In the genomic region with DNA sequence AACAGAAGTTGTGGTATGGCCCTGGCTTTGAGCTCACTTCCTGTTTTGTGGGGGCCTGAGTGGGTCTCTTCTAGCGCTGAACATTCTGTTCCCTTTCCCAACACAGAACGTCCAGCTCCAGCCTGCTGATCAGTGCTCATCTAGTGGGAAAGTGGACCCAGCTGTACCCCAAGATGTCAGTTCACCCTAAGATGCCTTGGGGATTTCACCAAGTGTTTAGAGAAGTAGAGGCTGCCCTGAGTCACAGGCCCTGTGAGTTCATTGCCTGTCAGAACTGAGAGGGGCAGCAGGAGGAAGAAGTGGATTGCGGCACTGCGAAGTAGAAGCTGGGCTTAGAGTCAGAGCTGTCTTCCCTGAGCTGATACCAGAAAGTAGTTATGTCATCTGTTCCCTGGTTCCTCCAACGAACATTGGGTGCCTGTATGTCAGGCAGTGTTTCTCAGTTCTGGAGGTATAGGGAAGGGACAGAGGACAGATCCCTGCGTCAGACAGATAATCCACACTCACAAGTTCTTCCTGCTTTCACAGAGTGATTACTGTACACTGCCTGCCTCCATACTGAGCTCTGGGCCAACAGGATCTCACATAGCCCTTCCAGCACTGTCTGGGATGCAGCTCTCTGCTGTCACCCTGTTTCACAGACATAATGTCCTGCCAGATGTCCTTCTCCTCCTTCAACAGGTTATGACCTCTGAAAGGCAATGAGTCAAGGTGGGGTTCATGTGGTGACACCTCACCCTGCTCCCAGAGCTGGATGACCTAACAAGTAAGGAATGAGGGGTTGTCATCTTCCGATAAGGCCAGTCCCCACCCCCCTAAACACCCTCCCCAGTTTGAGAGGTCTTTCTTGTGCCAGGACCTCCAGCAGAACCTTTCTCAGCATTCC, we compare ENCODE assay signal across 11 mouse cellular contexts. TPM values are rescaled to one million over a fixed set of nuclear protein-coding genes. Genes with fewer than 3 reads are reported as not detected.
DNase-seq lines count a peak whose midpoint lies in the region; ATAC-seq and TF ChIP-seq lines count a peak whose summit lies in the region.
"Had no signal": no experiment of that assay in that cellular context is flagged by ENCODE, and none has a peak within 500 bp of the region (broad histone marks: within the 10 kb centered on the region; RNA-seq: fewer than 3 reads in every experiment).

No protein-coding gene starts in this region.

- WGBS in midbrain, embryonic 11.5 days = 80% methylated on average over 7 of the region's 7 CpGs
- 85% methylated on average over 7 of the region's 7 CpGs for WGBS in midbrain, postnatal 0 days
- 58% methylated on average over 7 of the region's 7 CpGs for WGBS in heart, adult 2 months
- WGBS in liver, embryonic 13.5 days (ENCODE audit: insufficient replicate concordance) = 24% methylated on average over 7 of the region's 7 CpGs

- H3K27me3 ChIP-seq in midbrain, embryonic 11.5 days (ENCODE audit: control insufficient read depth, insufficient read depth, low read length) = no peaks in the 10 kb centered on the region
- no peaks in the 10 kb centered on the region for H3K27me3 ChIP-seq in midbrain, postnatal 0 days (ENCODE audit: insufficient read depth, low read length)
- no peaks in the 10 kb centered on the region for H3K27me3 ChIP-seq in heart, adult 2 months (ENCODE audit: control insufficient read depth, insufficient read depth, low read length)
- H3K27me3 ChIP-seq in liver, embryonic 13.5 days = peaks cover 2% of the 10 kb centered on the region; the same call in 1 of the 2 replicates
- peaks cover 2% of the 10 kb centered on the region; the same call in 1 of the 2 replicates for H3K27me3 ChIP-seq in splenic B cell, adult 2 months (ENCODE audit: control insufficient read depth, insufficient read depth, low read length, poor library complexity, severe bottlenecking)
- H3K27me3 ChIP-seq: kidney, embryonic 15.5 days; neural tube, embryonic 13.5 days had no signal

- no peaks in the 10 kb centered on the region for H3K9me3 ChIP-seq in midbrain, embryonic 11.5 days (ENCODE audit: control insufficient read depth, low read length)
- no peaks in the 10 kb centered on the region for H3K9me3 ChIP-seq in midbrain, postnatal 0 days (ENCODE audit: low read length)
- no peaks in the 10 kb centered on the region for H3K9me3 ChIP-seq in liver, embryonic 13.5 days (replicated peaks)
- H3K9me3 ChIP-seq: kidney, embryonic 15.5 days; neural tube, embryonic 13.5 days had no signal

- H3K79me2 ChIP-seq in heart, adult 2 months (replicated peaks; ENCODE audit: control insufficient read depth, insufficient read depth, low read length) = no peaks in the 10 kb centered on the region

- no peaks in the 10 kb centered on the region for H3K36me3 ChIP-seq in midbrain, embryonic 11.5 days (ENCODE audit: control insufficient read depth, insufficient read depth, low read length)
- no peaks in the 10 kb centered on the region for H3K36me3 ChIP-seq in midbrain, postnatal 0 days (ENCODE audit: insufficient read depth, low read length)
- 0 out of 2 replicates have a peak, but pooled peaks cover 4% of the 10 kb centered on the region for H3K36me3 ChIP-seq in heart, adult 2 months (ENCODE audit: control insufficient read depth, insufficient read depth, low read length)
- H3K36me3 ChIP-seq in liver, embryonic 13.5 days = no peaks in the 10 kb centered on the region
- no peaks in the 10 kb centered on the region for H3K36me3 ChIP-seq in splenic B cell, adult 2 months (ENCODE audit: control insufficient read depth, insufficient read depth, low read length, poor library complexity, severe bottlenecking)
- H3K36me3 ChIP-seq: kidney, embryonic 15.5 days; neural tube, embryonic 13.5 days had no signal

- TF ChIP-seq CTCF in midbrain, postnatal 0 days (IDR thresholded peaks at IDR 0.05) = no peak
- TF ChIP-seq CTCF in heart, adult 2 months (IDR thresholded peaks at IDR 0.05) = no peak

- 0 out of 2 replicates have a peak, but pooled peaks have one; percentile 8 for TF ChIP-seq POLR2A in heart, adult 2 months (IDR thresholded peaks at IDR 0.05; ENCODE audit: insufficient read depth, low read depth, low read length)

- intact Hi-C loops in heart, adult 2 months (cut with DNase I) = no loop called here

- ATAC-seq in midbrain, embryonic 11.5 days (ENCODE audit: low FRiP score) = no peak
- ATAC-seq in midbrain, postnatal 0 days (ENCODE audit: low FRiP score) = no peak
- peak; percentile 74 for ATAC-seq in liver, embryonic 13.5 days (ENCODE audit: low read depth)
- ATAC-seq in inflammation-experienced regulatory T-cells, adult 6 months = no peak

- H3K4me2 ChIP-seq in midbrain, embryonic 11.5 days = no peak overlapping the region
- H3K4me2 ChIP-seq in midbrain, postnatal 0 days (ENCODE audit: low read depth, low read length, poor library complexity, severe bottlenecking) = no peak overlapping the region
- peak overlapping the region; percentile 51 for H3K4me2 ChIP-seq in liver, embryonic 13.5 days
- H3K4me2 ChIP-seq: kidney, embryonic 15.5 days; lung, embryonic 14.5 days; neural tube, embryonic 13.5 days had no signal

- TF ChIP-seq EP300 in heart, adult 2 months (IDR thresholded peaks at IDR 0.05; ENCODE audit: insufficient read depth, low read depth, low read length) = peak; percentile 93; the same call in 1 of the 2 replicates

- H3K27ac ChIP-seq in midbrain, embryonic 11.5 days (ENCODE audit: low read depth, low read length) = no peak overlapping the region
- H3K27ac ChIP-seq in midbrain, postnatal 0 days (ENCODE audit: low read depth, low read length) = no peak overlapping the region
- peak overlapping the region; percentile 7; the same call in 1 of the 2 replicates for H3K27ac ChIP-seq in heart, adult 2 months
- peak overlapping the region; percentile 81 for H3K27ac ChIP-seq in liver, embryonic 13.5 days
- H3K27ac ChIP-seq: kidney, embryonic 15.5 days; neural tube, embryonic 13.5 days had no signal

- H3K4me1 ChIP-seq in midbrain, embryonic 11.5 days (ENCODE audit: control insufficient read depth, insufficient read depth, low read length) = no peaks in the 10 kb centered on the region
- H3K4me1 ChIP-seq in midbrain, postnatal 0 days (ENCODE audit: insufficient read depth, low read length) = no peaks in the 10 kb centered on the region
- H3K4me1 ChIP-seq in heart, adult 2 months (ENCODE audit: control insufficient read depth, insufficient read depth, low read length) = peaks cover 27% of the 10 kb centered on the region
- H3K4me1 ChIP-seq in liver, embryonic 13.5 days (replicated peaks) = peaks cover 66% of the 10 kb centered on the region

- H3K9ac ChIP-seq in midbrain, embryonic 11.5 days (ENCODE audit: low read length) = no peak overlapping the region
- H3K9ac ChIP-seq in midbrain, postnatal 0 days (replicated peaks; ENCODE audit: low read length, poor library complexity, severe bottlenecking) = no peak overlapping the region
- H3K9ac ChIP-seq in heart, adult 2 months (ENCODE audit: low read depth, low read length) = no peak overlapping the region
- H3K9ac ChIP-seq in liver, embryonic 13.5 days = peak overlapping the region; percentile 65
- H3K9ac ChIP-seq: kidney, embryonic 15.5 days; lung, embryonic 14.5 days; neural tube, embryonic 13.5 days had no signal

- H3K4me3 ChIP-seq in midbrain, embryonic 11.5 days (ENCODE audit: low read depth, low read length) = no peak overlapping the region
- no peak overlapping the region for H3K4me3 ChIP-seq in midbrain, postnatal 0 days (ENCODE audit: low read depth, low read length)
- no peak overlapping the region for H3K4me3 ChIP-seq in heart, adult 2 months
- no peak overlapping the region for H3K4me3 ChIP-seq in liver, embryonic 13.5 days (replicated peaks)
- H3K4me3 ChIP-seq: kidney, embryonic 15.5 days; neural tube, embryonic 13.5 days had no signal

- DNase-seq in midbrain, embryonic 11.5 days (ENCODE audit: low spot score, missing footprints) = peak; percentile 12
- no peak for DNase-seq in midbrain, postnatal 0 days (ENCODE audit: low spot score)
- DNase-seq in heart, adult 2 months = peak; percentile 51 to 60
- no peak for DNase-seq in liver, embryonic 13.5 days
- peak; percentile 40 for DNase-seq in splenic B cell, adult 2 months (ENCODE audit: low read depth, low spot score)
- no peak for DNase-seq in urinary bladder, adult 18-20 months (ENCODE audit: low spot score in 2 of 2)
- DNase-seq in thymus, postnatal 0 days (ENCODE audit: low spot score) = no peak
- DNase-seq: lung, embryonic 14.5 days had no signal

RNA-seq across cellular contexts. Expression of a gene that starts 25.8 kb away (rescaled TPM):
- 129 and 130 TPM in 2 replicates for polyA plus RNA-seq in midbrain, embryonic 11.5 days (2014; fragmentation: Nextera tagmentation; extraction: Ambion mirVana)
- total RNA-seq in midbrain, postnatal 0 days (2014; rRNA removed) = 202 and 216 TPM in 2 replicates
- 99.6 and 103 TPM in 2 replicates for polyA plus RNA-seq in midbrain, postnatal 0 days (2015; fragmentation: Nextera tagmentation; extraction: Ambion mirVana)
- 10 to 100 TPM; 53.6 to 59.4 TPM for total RNA-seq in heart, adult 2 months (2021)
- polyA plus RNA-seq in heart, adult 2 months (2012; rRNA removed) = 64.4 and 84.3 TPM in 2 replicates
- 35.2 and 37.0 TPM in 2 replicates for polyA plus RNA-seq in liver, embryonic 13.5 days (2015; fragmentation: Nextera tagmentation; extraction: Ambion mirVana)
- polyA plus RNA-seq in inflammation-experienced regulatory T-cells, adult 6 months (2017; shearing (Covaris generic)) = 10 to 100 TPM; 35.9 to 50.4 (median 39.8) TPM
- polyA plus RNA-seq in thymus, postnatal 0 days (2015; fragmentation: Nextera tagmentation; extraction: Ambion mirVana) = 64.6 and 70.2 TPM in 2 replicates

RNA-seq across cellular contexts. Expression of a gene that starts 26.4 kb away (rescaled TPM):
- 30.2 TPM in 2 replicates for polyA plus RNA-seq in midbrain, embryonic 11.5 days (2014; fragmentation: Nextera tagmentation; extraction: Ambion mirVana)
- 42.0 and 46.8 TPM in 2 replicates for total RNA-seq in midbrain, postnatal 0 days (2014; rRNA removed)
- polyA plus RNA-seq in midbrain, postnatal 0 days (2015; fragmentation: Nextera tagmentation; extraction: Ambion mirVana) = 25.5 and 26.0 TPM in 2 replicates
- 10 to 100 TPM; 61.4 to 71.3 TPM for total RNA-seq in heart, adult 2 months (2021)
- 122 and 171 TPM in 2 replicates for polyA plus RNA-seq in heart, adult 2 months (2012; rRNA removed)
- 22.2 and 27.8 TPM in 2 replicates for polyA plus RNA-seq in liver, embryonic 13.5 days (2015; fragmentation: Nextera tagmentation; extraction: Ambion mirVana)
- 10 to 100 TPM; 31.4 to 56.0 (median 32.0) TPM for polyA plus RNA-seq in inflammation-experienced regulatory T-cells, adult 6 months (2017; shearing (Covaris generic))
- 22.4 and 26.4 TPM in 2 replicates for polyA plus RNA-seq in thymus, postnatal 0 days (2015; fragmentation: Nextera tagmentation; extraction: Ambion mirVana)

Comparison
In these comparisons a context has a peak if more than half of its experiments do, and no peak if none do; other contexts are left out.
1. DNase-seq: peak in midbrain, embryonic 11.5 days (single experiment), heart, adult 2 months (2 of 2) and splenic B cell, adult 2 months (single experiment); none in midbrain, postnatal 0 days (single experiment), liver, embryonic 13.5 days (single experiment), urinary bladder, adult 18-20 months (0 of 2) and thymus, postnatal 0 days (single experiment).
2. H3K27ac ChIP-seq: peak in heart, adult 2 months (single experiment) and liver, embryonic 13.5 days (single experiment); none in midbrain, embryonic 11.5 days (single experiment) and midbrain, postnatal 0 days (single experiment).